Mouse (Mus musculus) heart, adult 2 months (tissue): ENCODE results near the gene Lsg1. TPM values are rescaled to one million over a fixed set of nuclear protein-coding genes. Genes with fewer than 3 reads are reported as not detected.
A peak's percentile ranks its signal among the peaks of the same experiment; 100 is the strongest.

ENCODE experiments used
- DNase-seq, 2 experiments: peaks; one replicate each; pipeline ENCODE4 v3.0.0; 2021
- H3K27ac ChIP-seq: fragments of 200-600 bp; 2 replicates; pipeline ENCODE4 v1.8.1; 2022
- H3K27me3 ChIP-seq: fragments of 200-500 bp; 2 replicates; pipeline ENCODE4 v1.6.1; 2012; ENCODE audit warnings: mild to moderate bottlenecking, low read length, inconsistent platforms, mixed read lengths; ENCODE audit not compliant: control insufficient read depth, insufficient read depth
- H3K36me3 ChIP-seq: fragments of 200-500 bp; 2 replicates; pipeline ENCODE4 v1.6.1; 2012; ENCODE audit warnings: low read length, inconsistent platforms; ENCODE audit not compliant: control insufficient read depth, insufficient read depth
- H3K4me1 ChIP-seq: fragments of 200-500 bp; 2 replicates; pipeline ENCODE4 v1.6.1; 2011; ENCODE audit warnings: low read length; ENCODE audit not compliant: control insufficient read depth, insufficient read depth
- H3K4me3 ChIP-seq: fragments of 200-600 bp; 2 replicates; pipeline ENCODE4 v1.8.1; 2022
- H3K79me2 ChIP-seq: fragments of 200-500 bp; replicated peaks from 2 replicates; pipeline ENCODE4 v1.6.1; 2012; ENCODE audit warnings: mild to moderate bottlenecking, inconsistent platforms, low read length, moderate library complexity, mixed read lengths; ENCODE audit not compliant: control insufficient read depth, insufficient read depth
- H3K9ac ChIP-seq: fragments of 200-500 bp; 2 replicates; pipeline ENCODE4 v1.6.1; 2012; ENCODE audit warnings: low read depth, mild to moderate bottlenecking, control low read depth, inconsistent platforms, low read length, mixed read lengths
- CTCF ChIP-seq: fragments of 200-600 bp; IDR thresholded peaks from 2 replicates; pipeline ENCODE4 v1.8.1; 2022; ENCODE audit warnings: antibody characterized with exemption, mild to moderate bottlenecking, moderate library complexity
- EP300 ChIP-seq: fragments of 200-500 bp; IDR thresholded peaks from 2 replicates; pipeline ENCODE4 v1.6.1; 2011; ENCODE audit warnings: low read depth, low read length, control low read depth; ENCODE audit not compliant: insufficient read depth
- POLR2A ChIP-seq: fragments of 200-500 bp; IDR thresholded peaks from 2 replicates; pipeline ENCODE4 v1.6.1; 2011; ENCODE audit warnings: mild to moderate bottlenecking, low read depth, low read length, control low read depth; ENCODE audit not compliant: insufficient read depth
- WGBS: fragments of 180-500 bp; shearing (Covaris S2); methylation state at CpG from one replicate; pipeline ENCODE4 v1.1.7; 2018; 5-methylcytosine and 5-hydroxymethylcytosine counted together
- intact Hi-C: fragments of 180-260 bp; cut with DNase I; formaldehyde crosslinking; loops from one replicate; pipeline ENCODE4 v1.15.1; 2025
- polyA plus RNA-seq: library from polyadenylated mRNA; depleted of rRNA; stranded (reverse); fragments of >200 nt; gene quantifications from 2 replicates; pipeline ENCODE4 v1.2.3, GENCODE M21; 2012
- total RNA-seq, 2 experiments: library from RNA; stranded (reverse); gene quantifications; 2 replicates each; pipeline ENCODE4 v1.2.3; 2021

The Lsg1 gene
- total and polyA plus RNA-seq, 3 experiments: 5.5 to 21.2 (median 19.6) TPM

- Histone ChIP-seq H3K36me3 (peaks cover 3% of the 10 kb centered on the region; the same call in 1 of the 2 replicates), H3K79me2 (no peaks in the 10 kb centered on the region), H3K27me3 (no peaks in the 10 kb centered on the region), H3K27ac (no peak overlapping the region), H3K9ac (no peak overlapping the region), H3K4me1 (no peaks in the 10 kb centered on the region), H3K4me3 (no peak overlapping the region)
- DNase-seq: no peak
- intact Hi-C loops: no loop called here
- WGBS: 97% methylated on average over 4 of the region's 4 CpGs
- TF ChIP-seq CTCF (0 out of 2 replicates have a peak, but pooled peaks have one; percentile 4), EP300 (no peak), POLR2A (no peak)
Observed at GRCm38 (mm10) chr16:30570173-30570572, 17.2 kb downstream of the Lsg1 start.

- Histone ChIP-seq H3K27ac (no peak overlapping the region), H3K79me2 (no peaks in the 10 kb centered on the region), H3K27me3 (no peaks in the 10 kb centered on the region), H3K4me1 (no peaks in the 10 kb centered on the region), H3K36me3 (no peaks in the 10 kb centered on the region), H3K9ac (no peak overlapping the region), H3K4me3 (no peak overlapping the region)
- DNase-seq: no peak
- no peak for TF ChIP-seq CTCF
- TF ChIP-seq EP300: no peak
- TF ChIP-seq POLR2A: no peak
- intact Hi-C loops: no loop called here
- 93% methylated on average over 6 of the region's 6 CpGs for WGBS
Observed at GRCm38 (mm10) chr16:30565631-30566030, 21.8 kb downstream of the Lsg1 start.

- Histone ChIP-seq H3K36me3 (no peaks in the 10 kb centered on the region; the same call in 1 of the 2 replicates), H3K4me1 (no peaks in the 10 kb centered on the region), H3K27ac (no peak overlapping the region), H3K9ac (no peak overlapping the region), H3K4me3 (no peak overlapping the region), H3K27me3 (no peaks in the 10 kb centered on the region), H3K79me2 (no peaks in the 10 kb centered on the region)
- no peak for TF ChIP-seq EP300
- TF ChIP-seq CTCF: no peak
- no peak for TF ChIP-seq POLR2A
- WGBS: 75% methylated on average over 4 of the region's 4 CpGs
- intact Hi-C loops: no loop called here
- DNase-seq: no peak
Observed at GRCm38 (mm10) chr16:30560601-30561000, 26.8 kb downstream of the Lsg1 start.

- Histone ChIP-seq H3K79me2 (no peaks in the 10 kb centered on the region), H3K36me3 (no peaks in the 10 kb centered on the region; the same call in 1 of the 2 replicates), H3K27me3 (no peaks in the 10 kb centered on the region), H3K9ac (no peak overlapping the region), H3K27ac (no peak overlapping the region), H3K4me3 (no peak overlapping the region), H3K4me1 (no peaks in the 10 kb centered on the region)
- intact Hi-C loops: loop anchor here (10.0 kb wide), 1 partner anchor 715 kb away; the partner anchor contains the start of gene Ppp1r2
- no peak for TF ChIP-seq CTCF
- no peak for TF ChIP-seq POLR2A
- TF ChIP-seq EP300: no peak
- no peak for DNase-seq
- WGBS: 58% methylated on average over 5 of the region's 5 CpGs
Observed at GRCm38 (mm10) chr16:30559312-30559992, 27.9 kb downstream of the Lsg1 start.

GRCm38 (mm10) chr16:30554109-30554508 is 33.3 kb downstream of the Lsg1 start:
- Histone ChIP-seq H3K9ac (no peak overlapping the region), H3K36me3 (no peaks in the 10 kb centered on the region), H3K79me2 (no peaks in the 10 kb centered on the region), H3K4me1 (peaks cover 10% of the 10 kb centered on the region), H3K27ac (no peak overlapping the region; the same call in 1 of the 2 replicates), H3K27me3 (no peaks in the 10 kb centered on the region), H3K4me3 (no peak overlapping the region)
- intact Hi-C loops: loop anchor here (10.0 kb wide), 1 partner anchor 721 kb away; the partner anchor contains the start of gene Ppp1r2
- 99% methylated on average over 8 of the region's 8 CpGs for WGBS
- TF ChIP-seq POLR2A: no peak
- no peak for TF ChIP-seq EP300
- no peak for TF ChIP-seq CTCF
- DNase-seq: no peak
